Mouse (Mus musculus) erythroblast, embryonic 14.5 days (primary cell): ENCODE results near the gene Clstn2.

Experiments used
- GATA1 ChIP-seq: IDR thresholded peaks from 2 replicates; pipeline ENCODE4 v1.6.1; 2012; ENCODE audit warnings: low read length, inconsistent platforms, mixed read lengths
- TAL1 ChIP-seq: IDR thresholded peaks from 3 replicates; pipeline ENCODE4 v1.6.1; 2012; ENCODE audit warnings: low read length, inconsistent platforms, mixed read lengths

DNA sequence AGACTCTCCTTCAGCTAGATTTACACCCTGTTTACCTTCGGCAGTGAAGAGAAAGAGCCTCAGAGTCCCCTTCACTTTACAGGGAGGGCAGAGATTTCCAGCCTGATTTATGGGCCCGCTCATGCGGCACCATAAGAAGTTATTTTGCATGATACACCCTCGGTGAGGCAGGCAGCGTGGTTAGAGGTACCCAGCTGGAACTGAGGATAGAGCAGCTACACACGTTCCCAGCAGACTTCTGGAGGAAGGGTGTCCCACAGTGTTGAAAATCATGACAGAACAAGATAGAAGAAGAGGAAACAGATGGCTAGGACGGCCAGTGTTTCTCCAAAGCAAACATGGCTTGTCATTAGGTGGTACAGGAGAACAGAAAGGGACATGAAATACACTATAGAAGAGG lies 390.6 kb downstream of the Clstn2 start:
- TF ChIP-seq TAL1 (no peak), GATA1 (no peak)
